Mouse (Mus musculus) midbrain, postnatal 0 days (tissue): ENCODE measurements around the gene Mycbp2. TPM values are rescaled to one million over a fixed set of nuclear protein-coding genes. Genes with fewer than 3 reads are reported as not detected.

Experiments used
- ATAC-seq: fragments of 200-750 bp; cut with Nextera tagmentation; 2 replicates; pipeline ENCODE4 v1.8.0; 2017; ENCODE audit warnings: moderate number of reproducible peaks, mild to moderate bottlenecking, moderate TSS enrichment, moderate library complexity; ENCODE audit not compliant: low FRiP score
- DNase-seq: peaks from one replicate; pipeline ENCODE4 v3.0.0-alpha.2; 2015; ENCODE audit warnings: low spot score
- H3K27ac ChIP-seq: fragments of 300-500 bp; sonication (generic); 2 replicates; pipeline ENCODE4 v1.5.1; 2014; ENCODE audit warnings: low read depth, mild to moderate bottlenecking, low read length, mixed read lengths
- H3K27me3 ChIP-seq: fragments of 300-500 bp; sonication (generic); 2 replicates; pipeline ENCODE4 v1.6.1; 2014; ENCODE audit warnings: low read length, control low read depth, mixed read lengths; ENCODE audit not compliant: insufficient read depth
- H3K36me3 ChIP-seq: fragments of 300-500 bp; sonication (generic); 2 replicates; pipeline ENCODE4 v1.6.1; 2014; ENCODE audit warnings: low read length, control low read depth, mixed read lengths; ENCODE audit not compliant: insufficient read depth
- H3K4me1 ChIP-seq: fragments of 300-500 bp; sonication (generic); 2 replicates; pipeline ENCODE4 v1.6.1; 2014; ENCODE audit warnings: mild to moderate bottlenecking, control low read depth, antibody characterized with exemption, low read length, mixed read lengths; ENCODE audit not compliant: insufficient read depth
- H3K4me2 ChIP-seq: fragments of 300-500 bp; sonication (generic); 2 replicates; pipeline ENCODE4 v1.6.1; 2014; ENCODE audit warnings: low read depth, mild to moderate bottlenecking, low read length, mixed read lengths; ENCODE audit not compliant: poor library complexity, severe bottlenecking
- H3K4me3 ChIP-seq: fragments of 300-500 bp; sonication (generic); 2 replicates; pipeline ENCODE4 v1.5.1; 2014; ENCODE audit warnings: low read depth, mild to moderate bottlenecking, low read length, moderate library complexity
- H3K9ac ChIP-seq: fragments of 300-500 bp; sonication (generic); replicated peaks from 2 replicates; pipeline ENCODE4 v1.6.1; 2014; ENCODE audit warnings: mild to moderate bottlenecking, low read length, moderate library complexity, mixed read lengths; ENCODE audit not compliant: poor library complexity, severe bottlenecking
- H3K9me3 ChIP-seq: fragments of 300-500 bp; sonication (generic); 2 replicates; pipeline ENCODE4 v1.6.1; 2016; ENCODE audit warnings: low read length, control low read depth
- CTCF ChIP-seq: IDR thresholded peaks from 2 replicates; pipeline ENCODE4 v1.5.1; 2016; ENCODE audit warnings: antibody characterized with exemption, mild to moderate bottlenecking
- WGBS: fragments of 180-500 bp; shearing (Covaris S2); extraction: QIAGEN DNeasy Blood & Tissue Kit; methylation state at CpG from one replicate; pipeline ENCODE4 v1.1.7; 2014; 5-methylcytosine and 5-hydroxymethylcytosine counted together
- polyA plus RNA-seq: library from polyadenylated mRNA; unstranded; fragments of >200 nt; fragmentation: Nextera tagmentation; extraction: Ambion mirVana; gene quantifications from 2 replicates; pipeline ENCODE4 v1.2.1, GENCODE M21; 2015
- total RNA-seq: library from RNA; depleted of rRNA; stranded (reverse); fragments of >200 nt; gene quantifications from 2 replicates; pipeline ENCODE4 v1.2.3, GENCODE M21; 2014

The Mycbp2 gene
- total and polyA plus RNA-seq, 2 experiments from 2014 or later: 64.2 to 110 TPM

DNA sequence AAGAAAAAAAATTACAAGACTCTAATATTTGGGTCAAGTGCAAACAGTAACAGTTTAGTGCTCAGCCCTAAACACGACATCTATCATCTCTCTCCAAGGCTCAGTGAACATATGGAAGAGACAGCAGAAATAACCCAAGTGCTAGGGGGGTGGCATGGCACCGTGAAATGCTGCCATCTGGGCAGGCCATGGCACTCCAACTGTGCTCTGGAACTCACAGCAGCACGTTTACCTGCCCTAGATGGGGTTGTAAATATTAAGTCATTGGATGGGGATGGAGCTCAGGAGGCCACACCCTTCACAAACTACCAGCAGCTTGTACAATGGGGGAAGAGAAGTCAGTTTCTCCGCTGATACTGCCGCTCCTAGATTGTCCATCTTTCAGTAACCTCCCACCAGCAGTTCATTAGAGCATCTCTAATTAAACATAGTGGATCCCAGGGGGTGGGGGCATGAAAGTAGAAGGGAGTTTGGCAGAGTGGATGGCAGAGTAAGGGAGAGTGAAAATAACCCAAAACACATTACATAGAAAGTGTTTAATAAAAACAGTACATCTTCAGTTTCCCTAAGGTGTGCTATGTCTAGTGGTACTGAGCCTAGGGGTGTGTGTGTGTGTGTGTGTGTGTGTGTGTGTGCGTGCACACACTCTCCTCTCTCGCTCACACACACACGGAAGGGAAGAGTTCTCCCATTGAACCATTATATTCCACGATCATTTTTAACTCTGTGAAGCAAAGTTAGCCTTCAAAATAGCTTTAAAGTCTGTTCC, 267.2 kb downstream of the Mycbp2 start:
- Histone ChIP-seq H3K36me3 (peaks cover 6% of the 10 kb centered on the region; the same call in 1 of the 2 replicates), H3K4me3 (no peak overlapping the region), H3K9me3 (no peaks in the 10 kb centered on the region), H3K4me2 (no peak overlapping the region), H3K27ac (no peak overlapping the region), H3K9ac (no peak overlapping the region), H3K4me1 (no peaks in the 10 kb centered on the region), H3K27me3 (no peaks in the 10 kb centered on the region)
- ATAC-seq (no peak), DNase-seq (peak; percentile 45)
- 85% methylated on average over 9 of the region's 9 CpGs for WGBS
- no peak for TF ChIP-seq CTCF

- Histone ChIP-seq H3K9me3 (no peaks in the 10 kb centered on the region), H3K9ac (no peak overlapping the region), H3K4me2 (no peak overlapping the region), H3K4me3 (no peak overlapping the region), H3K36me3 (peaks cover 7% of the 10 kb centered on the region; the same call in 1 of the 2 replicates), H3K27ac (no peak overlapping the region), H3K27me3 (no peaks in the 10 kb centered on the region), H3K4me1 (no peaks in the 10 kb centered on the region)
- DNase-seq: no peak
- WGBS: 87% methylated on average over 16 of the region's 16 CpGs
- no peak for TF ChIP-seq CTCF
- ATAC-seq: no peak
Observed at GRCm38 (mm10) chr14:103078006-103078912, 268.4 kb downstream of the Mycbp2 start.

GRCm38 (mm10) chr14:103077272-103078005, 269.2 kb downstream of the Mycbp2 start:
- no peaks in the 10 kb centered on the region for H3K4me1 ChIP-seq
- WGBS: 90% methylated on average over 9 of the region's 9 CpGs
- no peak overlapping the region for H3K27ac ChIP-seq
- H3K36me3 ChIP-seq: peaks cover 8% of the 10 kb centered on the region
- H3K9ac ChIP-seq: no peak overlapping the region
- no peaks in the 10 kb centered on the region for H3K27me3 ChIP-seq
- DNase-seq: no peak
- no peak overlapping the region for H3K4me2 ChIP-seq
- no peaks in the 10 kb centered on the region for H3K9me3 ChIP-seq
- ATAC-seq: no peak
- no peak overlapping the region for H3K4me3 ChIP-seq
- TF ChIP-seq CTCF: no peak

DNA sequence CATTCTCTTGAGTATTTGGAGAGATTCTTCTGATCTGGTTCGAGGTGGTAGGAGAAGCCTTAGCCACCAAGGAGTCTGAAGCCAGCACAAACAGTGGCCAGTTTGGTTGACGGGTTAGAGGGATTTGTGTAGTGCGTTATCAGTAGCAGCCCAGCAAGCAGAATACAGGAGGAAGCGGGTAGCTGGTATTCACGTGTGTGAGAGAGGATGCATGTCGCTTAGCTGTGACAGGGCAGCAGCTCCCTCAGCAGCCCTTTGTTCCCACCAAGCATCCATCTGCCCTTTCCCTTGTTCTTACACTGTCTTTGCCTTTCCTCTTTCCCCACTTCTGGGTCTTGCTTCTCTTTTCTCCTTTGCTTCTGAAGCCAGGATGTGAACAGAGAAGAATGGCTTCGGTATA, 271.4 kb downstream of the Mycbp2 start:
- DNase-seq: no peak
- ATAC-seq: no peak
- Histone ChIP-seq H3K27ac (no peak overlapping the region), H3K27me3 (no peaks in the 10 kb centered on the region), H3K4me2 (no peak overlapping the region), H3K9ac (no peak overlapping the region), H3K9me3 (no peaks in the 10 kb centered on the region), H3K36me3 (peaks cover 11% of the 10 kb centered on the region), H3K4me3 (no peak overlapping the region), H3K4me1 (peaks cover 3% of the 10 kb centered on the region; the same call in 1 of the 2 replicates)
- TF ChIP-seq CTCF: no peak
- 73% methylated on average over 7 of the region's 7 CpGs for WGBS

DNA sequence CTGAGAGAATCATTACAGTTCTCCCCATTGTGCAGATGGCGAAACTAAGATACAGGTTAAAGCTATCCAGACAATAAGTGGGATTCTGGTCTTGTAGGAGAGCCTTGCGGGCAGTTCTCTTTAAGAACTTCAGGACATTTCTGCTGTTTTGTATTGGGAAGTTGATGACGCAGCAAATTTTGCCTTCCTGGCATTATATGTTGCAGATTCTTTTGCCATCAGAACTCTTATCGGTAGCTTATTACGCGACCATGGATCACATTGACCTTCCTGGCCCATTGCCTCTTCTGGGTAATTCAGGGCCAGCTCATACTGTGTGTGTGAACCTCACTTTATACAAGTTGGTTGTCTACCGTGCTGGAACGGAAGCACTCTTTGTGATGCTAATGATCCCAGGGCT, 272.8 kb downstream of the Mycbp2 start:
- Histone ChIP-seq H3K4me1 (peaks cover 3% of the 10 kb centered on the region; the same call in 1 of the 2 replicates), H3K27ac (no peak overlapping the region), H3K4me3 (no peak overlapping the region), H3K4me2 (no peak overlapping the region), H3K36me3 (peaks cover 11% of the 10 kb centered on the region), H3K9ac (no peak overlapping the region), H3K27me3 (no peaks in the 10 kb centered on the region), H3K9me3 (no peaks in the 10 kb centered on the region)
- 80% methylated on average over 8 of the region's 8 CpGs for WGBS
- ATAC-seq (no peak), DNase-seq (no peak)
- TF ChIP-seq CTCF: no peak
